Mouse (Mus musculus) brain, embryonic 14.5 days (tissue): ENCODE measurements around the gene Ttc25.

Source experiments
- CTCF ChIP-seq: fragments of 200-500 bp; IDR thresholded peaks from 2 replicates; pipeline ENCODE4 v1.5.1; 2012; ENCODE audit warnings: inconsistent platforms, mild to moderate bottlenecking, moderate library complexity, borderline replicate concordance; ENCODE audit not compliant: insufficient read depth, insufficient read length; ENCODE audit errors: extremely low read depth
- POLR2A ChIP-seq: fragments of 200-500 bp; IDR thresholded peaks from 2 replicates; pipeline ENCODE4 v1.6.1; 2012; ENCODE audit warnings: mild to moderate bottlenecking, inconsistent platforms, borderline replicate concordance; ENCODE audit not compliant: poor library complexity, insufficient read depth, insufficient read length, severe bottlenecking; ENCODE audit errors: extremely low read depth

DNA sequence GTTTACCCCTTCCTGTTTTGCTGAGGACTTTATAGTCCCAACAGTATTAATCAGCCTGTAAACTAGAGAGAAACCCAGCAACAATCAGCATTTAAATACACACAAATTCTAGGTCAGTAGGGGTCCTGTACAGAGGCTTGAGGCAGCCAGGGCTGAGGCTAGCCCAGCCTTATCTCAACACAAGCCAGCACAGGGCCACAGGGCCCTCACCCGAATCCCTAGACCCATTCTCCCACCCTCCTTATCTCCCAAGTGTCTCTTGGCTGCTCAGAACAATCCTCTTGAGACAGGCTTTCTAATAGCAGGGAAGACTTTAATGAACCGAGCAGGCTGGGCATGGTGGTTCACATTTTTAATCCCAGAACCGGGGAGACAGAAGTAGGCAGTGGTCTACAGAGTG is 45.2 kb upstream of the Ttc25 start:
- TF ChIP-seq POLR2A (no peak), CTCF (no peak)
